Mouse (Mus musculus) adrenal gland, postnatal 10 days (tissue): ENCODE data around the gene Serpinb9b. TPM values are rescaled to one million over a fixed set of nuclear protein-coding genes. Genes with fewer than 3 reads are reported as not detected.

ENCODE experiments used
- total RNA-seq, 2 experiments: library from RNA; stranded (reverse); gene quantifications; 2 replicates each; pipeline ENCODE4 v1.2.3; 2021

Gene Serpinb9b
- total RNA-seq, 2 experiments from 2014 or later, result not detected

Other genes starting within 250 kb of the Serpinb9b start
- gene Mylk4, start 243.5 kb upstream of the Serpinb9b start, total RNA-seq, result 10 to 100 TPM in 1 of 2 experiments, 1 to 10 TPM in 1; 4.5 to 17.1 TPM
- gene Wrnip1, start 225.4 kb upstream of the Serpinb9b start, total RNA-seq, result 10 to 100 TPM; 36.3 to 39.9 TPM
- not detected for gene D930007J09Rik, start 224.6 kb upstream of the Serpinb9b start, total RNA-seq
- 10 to 100 TPM; 43.8 to 67.3 TPM for gene Serpinb1a, start 176.2 kb upstream of the Serpinb9b start, total RNA-seq
- under 1 TPM in 1 of 2 experiments, not detected in 1; 0.42 TPM for gene Serpinb1c, start 129.2 kb upstream of the Serpinb9b start, total RNA-seq
- 10 to 100 TPM; 20.1 to 32.0 TPM for gene Serpinb6b, start 62.2 kb upstream of the Serpinb9b start, total RNA-seq
- gene Serpinb9, start 24.2 kb upstream of the Serpinb9b start, total RNA-seq, result 10 to 100 TPM; 12.9 to 16.3 TPM
- under 1 TPM; 0.24 to 0.27 TPM for gene Serpinb1b, start 51.2 kb downstream of the Serpinb9b start, total RNA-seq
- gene Serpinb9c, start 132.3 kb downstream of the Serpinb9b start, total RNA-seq, result not detected
- not detected for gene Serpinb9d, start 165.5 kb downstream of the Serpinb9b start, total RNA-seq
- not detected for gene Serpinb9e, start 222.2 kb downstream of the Serpinb9b start, total RNA-seq